Mouse (Mus musculus): ENCODE data around the gene F930015N05Rik. TPM values are rescaled to one million over a fixed set of nuclear protein-coding genes. Genes with fewer than 3 reads are reported as not detected.

Gene F930015N05Rik
- 0.95 and 1.8 TPM in 2 replicates for polyA plus RNA-seq (2014; fragmentation: Nextera tagmentation; extraction: Ambion mirVana)

DNA sequence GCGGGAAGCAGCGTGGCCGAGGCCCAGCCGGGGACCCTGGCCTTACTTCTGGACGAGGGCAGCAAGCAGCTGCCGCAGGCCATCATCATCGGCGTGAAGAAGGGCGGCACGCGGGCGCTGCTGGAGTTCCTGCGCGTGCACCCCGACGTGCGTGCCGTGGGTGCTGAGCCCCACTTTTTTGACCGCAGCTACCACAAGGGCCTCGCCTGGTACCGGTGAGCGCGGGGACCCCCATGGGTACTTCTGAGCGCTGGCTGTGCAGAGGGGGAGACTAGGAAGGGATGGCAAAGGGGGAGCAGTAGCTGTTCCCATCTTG, at the start of gene F930015N05Rik:
TSS of gene F930015N05Rik (minus strand) at position 242 of the 316 bp plus-strand sequence.
- peak within 1 kb of the TSS; percentile 84 for H3K27ac ChIP-seq (replicated peaks; ENCODE audit: low read depth, low read length)
- H3K9ac ChIP-seq (ENCODE audit: low read depth, low read length), result peak within 1 kb of the TSS; percentile 83
- H3K4me1 ChIP-seq (ENCODE audit: control insufficient read depth, insufficient read depth, low read length), result peaks cover 3% of the 10 kb centered on the region; the same call in 1 of the 2 replicates
- DNase-seq (ENCODE audit: low spot score) (no peak), ATAC-seq (ENCODE audit: low read depth) (no peak)
- no peaks in the 10 kb centered on the region for H3K36me3 ChIP-seq (ENCODE audit: control insufficient read depth, insufficient read depth, low read length)
- peak within 1 kb of the TSS; percentile 98 for H3K4me2 ChIP-seq (ENCODE audit: low read depth, low read length)
- peaks cover 12% of the 10 kb centered on the region; the same call in 1 of the 2 replicates for H3K27me3 ChIP-seq (replicated peaks; ENCODE audit: control insufficient read depth, insufficient read depth, low read length)
- no peaks in the 10 kb centered on the region for H3K9me3 ChIP-seq (ENCODE audit: control insufficient read depth, low read length)
- WGBS, result under 1% methylated on average over 22 of the region's 24 CpGs
- H3K4me3 ChIP-seq (ENCODE audit: low read depth, low read length), result peak within 1 kb of the TSS; percentile 68

DNA sequence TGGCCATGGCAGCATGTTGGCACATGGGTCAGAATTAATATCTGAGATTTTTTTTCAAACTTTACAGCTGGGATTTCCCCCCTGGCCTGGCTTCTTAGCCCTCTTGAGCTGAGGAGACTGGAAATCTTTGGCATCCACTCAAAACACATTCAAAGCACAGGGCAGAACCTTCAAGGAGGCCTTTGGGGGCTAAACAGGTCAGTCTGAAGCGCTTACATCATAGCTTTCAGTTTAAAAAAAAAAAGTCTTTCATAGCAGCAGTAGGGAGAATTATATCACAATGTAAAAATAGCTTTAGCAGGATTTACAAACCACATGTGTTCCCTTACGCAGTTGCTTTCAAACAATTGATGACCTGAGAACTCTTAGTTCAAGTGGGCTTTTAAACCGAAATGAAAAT, 45.0 kb upstream of the F930015N05Rik start:
- H3K36me3 ChIP-seq (ENCODE audit: control insufficient read depth, insufficient read depth, low read length), result no peaks in the 10 kb centered on the region
- no peaks in the 10 kb centered on the region for H3K27me3 ChIP-seq (replicated peaks; ENCODE audit: control insufficient read depth, insufficient read depth, low read length)
- H3K9ac ChIP-seq (ENCODE audit: low read depth, low read length), result no peak overlapping the region
- ATAC-seq (ENCODE audit: low read depth) (no peak), DNase-seq (ENCODE audit: low spot score) (peak; percentile 17)
- WGBS, result 70% methylated on average over 3 of the region's 3 CpGs
- no peak overlapping the region for H3K4me2 ChIP-seq (ENCODE audit: low read depth, low read length)
- peaks cover 3% of the 10 kb centered on the region; the same call in 1 of the 2 replicates for H3K4me1 ChIP-seq (ENCODE audit: control insufficient read depth, insufficient read depth, low read length)
- no peak overlapping the region for H3K4me3 ChIP-seq (ENCODE audit: low read depth, low read length)
- no peak overlapping the region for H3K27ac ChIP-seq (replicated peaks; ENCODE audit: low read depth, low read length)
- no peaks in the 10 kb centered on the region for H3K9me3 ChIP-seq (ENCODE audit: control insufficient read depth, low read length)

GRCm38 (mm10) chr11:64473679-64474078, 37.2 kb upstream of the F930015N05Rik start:
- Histone ChIP-seq H3K4me2 (ENCODE audit: low read depth, low read length) (no peak overlapping the region), H3K4me1 (ENCODE audit: control insufficient read depth, insufficient read depth, low read length) (no peaks in the 10 kb centered on the region), H3K36me3 (ENCODE audit: control insufficient read depth, insufficient read depth, low read length) (no peaks in the 10 kb centered on the region), H3K9me3 (ENCODE audit: control insufficient read depth, low read length) (no peaks in the 10 kb centered on the region), H3K9ac (ENCODE audit: low read depth, low read length) (no peak overlapping the region), H3K4me3 (ENCODE audit: low read depth, low read length) (no peak overlapping the region), H3K27me3 (replicated peaks; ENCODE audit: control insufficient read depth, insufficient read depth, low read length) (no peaks in the 10 kb centered on the region), H3K27ac (replicated peaks; ENCODE audit: low read depth, low read length) (no peak overlapping the region)
- DNase-seq (ENCODE audit: low spot score) (no peak), ATAC-seq (ENCODE audit: low read depth) (no peak)
- WGBS, result 52% methylated on average over 3 of the region's 3 CpGs

DNA sequence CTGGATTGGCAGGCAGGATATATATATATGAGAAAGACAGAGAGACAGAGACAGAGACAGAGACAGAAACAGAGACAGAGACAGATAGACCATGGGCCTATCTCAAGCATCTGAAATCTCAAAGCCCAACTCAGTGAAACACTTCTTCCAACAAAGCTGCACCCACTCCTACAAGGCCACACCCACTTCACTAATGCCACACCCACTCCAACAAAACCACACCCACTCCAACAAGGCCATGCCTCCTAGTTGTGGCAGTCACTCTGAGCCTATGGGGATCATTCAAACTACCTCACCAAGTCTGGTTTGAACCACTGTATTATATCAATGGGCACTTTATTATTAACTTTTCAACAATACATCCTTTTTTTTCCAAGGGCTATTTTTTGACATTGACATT, 34.2 kb upstream of the F930015N05Rik start:
- no peak for ATAC-seq (ENCODE audit: low read depth)

DNA sequence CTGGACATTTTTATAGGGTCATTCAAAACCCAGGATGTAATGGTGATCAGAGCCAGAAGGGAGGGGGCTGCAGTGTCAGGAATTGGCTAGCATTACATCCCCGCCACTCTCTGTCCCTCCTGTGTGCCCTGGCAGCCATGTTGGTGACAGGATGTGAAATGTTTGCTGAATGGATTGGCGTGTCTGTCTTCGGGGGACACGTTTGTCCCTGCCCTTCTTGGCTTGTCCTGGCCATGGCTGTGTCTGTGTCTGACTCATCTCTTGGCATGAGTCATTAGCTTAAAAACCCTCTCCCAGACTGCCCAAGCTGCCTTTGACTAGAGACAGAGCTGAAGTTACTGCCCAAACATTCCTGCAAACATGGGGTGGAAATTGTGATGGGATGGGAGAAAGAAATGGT, 32.3 kb upstream of the F930015N05Rik start:
- no peak overlapping the region for H3K4me3 ChIP-seq (ENCODE audit: low read depth, low read length)
- no peak overlapping the region for H3K4me2 ChIP-seq (ENCODE audit: low read depth, low read length)
- H3K9me3 ChIP-seq (ENCODE audit: control insufficient read depth, low read length), result no peaks in the 10 kb centered on the region
- H3K27me3 ChIP-seq (replicated peaks; ENCODE audit: control insufficient read depth, insufficient read depth, low read length), result no peaks in the 10 kb centered on the region
- no peaks in the 10 kb centered on the region for H3K36me3 ChIP-seq (ENCODE audit: control insufficient read depth, insufficient read depth, low read length)
- WGBS, result 71% methylated on average over 4 of the region's 4 CpGs
- no peak overlapping the region for H3K9ac ChIP-seq (ENCODE audit: low read depth, low read length)
- DNase-seq (ENCODE audit: low spot score), result no peak
- no peak for ATAC-seq (ENCODE audit: low read depth)
- no peaks in the 10 kb centered on the region for H3K4me1 ChIP-seq (ENCODE audit: control insufficient read depth, insufficient read depth, low read length)
- no peak overlapping the region for H3K27ac ChIP-seq (replicated peaks; ENCODE audit: low read depth, low read length)

More for the DNA sequence above, 34.2 kb upstream of the F930015N05Rik start:
- no peak overlapping the region for H3K4me2 ChIP-seq (ENCODE audit: low read depth, low read length)
- H3K27me3 ChIP-seq (replicated peaks; ENCODE audit: control insufficient read depth, insufficient read depth, low read length), result no peaks in the 10 kb centered on the region
- no peak overlapping the region for H3K4me3 ChIP-seq (ENCODE audit: low read depth, low read length)
- no peak overlapping the region for H3K27ac ChIP-seq (replicated peaks; ENCODE audit: low read depth, low read length)
- DNase-seq (ENCODE audit: low spot score), result no peak
- no peaks in the 10 kb centered on the region for H3K9me3 ChIP-seq (ENCODE audit: control insufficient read depth, low read length)
- no peaks in the 10 kb centered on the region for H3K36me3 ChIP-seq (ENCODE audit: control insufficient read depth, insufficient read depth, low read length)
- no peaks in the 10 kb centered on the region for H3K4me1 ChIP-seq (ENCODE audit: control insufficient read depth, insufficient read depth, low read length)
- no peak overlapping the region for H3K9ac ChIP-seq (ENCODE audit: low read depth, low read length)

DNA sequence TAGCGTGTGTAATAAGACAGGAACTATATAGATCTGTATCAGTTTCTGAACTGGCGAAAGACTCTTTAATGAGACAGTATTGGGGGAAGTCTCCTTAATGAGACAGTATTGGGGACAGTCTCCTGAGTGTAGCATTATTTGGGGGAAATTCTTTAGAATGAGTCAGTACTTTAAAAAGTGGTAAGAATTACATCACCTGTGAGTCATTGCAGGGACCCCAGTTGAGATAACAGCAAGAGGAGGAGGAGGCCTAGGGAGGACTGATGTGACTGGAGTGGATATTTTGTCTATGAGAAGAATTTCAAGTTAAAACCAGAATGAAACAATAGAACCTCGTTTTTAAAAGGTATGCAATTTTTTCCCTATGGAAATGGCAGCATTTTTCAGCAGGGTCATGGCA, 25.3 kb upstream of the F930015N05Rik start:
- ATAC-seq (ENCODE audit: low read depth), result no peak
- no peak for DNase-seq (ENCODE audit: low spot score)
- Histone ChIP-seq H3K4me2 (ENCODE audit: low read depth, low read length) (no peak overlapping the region), H3K36me3 (ENCODE audit: control insufficient read depth, insufficient read depth, low read length) (no peaks in the 10 kb centered on the region), H3K4me1 (ENCODE audit: control insufficient read depth, insufficient read depth, low read length) (no peaks in the 10 kb centered on the region), H3K9ac (ENCODE audit: low read depth, low read length) (no peak overlapping the region), H3K27me3 (replicated peaks; ENCODE audit: control insufficient read depth, insufficient read depth, low read length) (no peaks in the 10 kb centered on the region), H3K4me3 (ENCODE audit: low read depth, low read length) (no peak overlapping the region), H3K9me3 (ENCODE audit: control insufficient read depth, low read length) (no peaks in the 10 kb centered on the region), H3K27ac (replicated peaks; ENCODE audit: low read depth, low read length) (no peak overlapping the region)
- WGBS, result 77% methylated on average over 3 of the region's 3 CpGs

DNA sequence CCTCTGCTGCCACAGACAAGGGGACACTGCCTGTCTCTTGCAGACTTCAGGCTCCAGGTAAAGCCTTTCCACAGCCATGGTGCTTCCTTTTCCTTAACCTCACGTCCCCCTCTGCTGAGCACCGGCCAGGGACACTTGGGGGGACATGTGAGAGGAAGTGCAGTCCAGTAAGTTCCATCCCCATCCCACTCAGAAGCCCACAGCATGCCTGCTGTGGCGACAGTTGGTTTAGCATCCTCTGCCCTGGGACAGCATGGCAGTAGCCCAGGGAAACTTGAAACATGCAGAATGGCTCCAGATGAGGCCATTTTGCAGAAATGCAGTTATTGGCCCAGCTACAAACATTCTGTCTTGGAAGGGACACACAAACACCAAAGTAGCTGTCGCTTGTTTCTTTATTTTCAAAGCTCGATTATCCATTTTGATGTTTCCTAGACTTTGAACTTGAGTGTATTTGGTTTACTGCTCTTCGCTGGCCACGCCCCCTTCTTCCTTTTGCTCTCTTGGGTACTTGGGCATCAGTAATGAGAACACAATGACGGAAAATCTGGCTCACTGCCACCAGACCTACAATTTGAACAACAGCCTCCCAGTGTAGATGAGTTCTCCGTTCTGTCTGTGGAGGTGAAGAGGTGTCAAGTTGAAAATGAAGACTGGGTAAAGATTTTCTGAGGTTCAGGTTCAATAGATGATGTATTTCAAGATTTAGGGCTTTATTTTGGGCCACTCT, 12.3 kb upstream of the F930015N05Rik start:
- DNase-seq (ENCODE audit: low spot score), result peak; percentile 47
- 0 out of 2 replicates have a peak, but pooled peaks cover 4% of the 10 kb centered on the region for H3K4me1 ChIP-seq (ENCODE audit: control insufficient read depth, insufficient read depth, low read length)

DNA sequence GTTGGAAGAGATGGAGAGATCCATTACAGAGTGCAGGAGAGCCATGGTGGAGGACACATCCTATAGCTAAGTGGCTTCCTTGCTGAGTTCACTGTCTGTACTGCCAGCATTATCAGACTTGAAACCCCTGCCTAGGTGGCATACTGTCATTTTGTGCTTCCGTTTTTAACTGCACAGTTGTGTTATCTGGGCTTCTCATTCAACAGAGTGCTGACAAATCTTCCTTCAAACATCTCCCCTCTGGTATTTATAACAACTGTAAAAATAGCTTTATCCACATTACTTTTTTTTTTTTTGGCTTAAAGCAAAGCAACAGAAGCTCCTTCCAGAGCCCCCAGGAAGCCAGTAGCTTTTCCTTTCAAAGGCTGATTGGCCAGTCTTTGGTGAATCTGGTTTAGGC, 8.8 kb upstream of the F930015N05Rik start:
- Histone ChIP-seq H3K9me3 (ENCODE audit: control insufficient read depth, low read length) (no peaks in the 10 kb centered on the region), H3K36me3 (ENCODE audit: control insufficient read depth, insufficient read depth, low read length) (no peaks in the 10 kb centered on the region), H3K27me3 (replicated peaks; ENCODE audit: control insufficient read depth, insufficient read depth, low read length) (no peaks in the 10 kb centered on the region), H3K4me2 (ENCODE audit: low read depth, low read length) (no peak overlapping the region), H3K9ac (ENCODE audit: low read depth, low read length) (no peak overlapping the region), H3K4me3 (ENCODE audit: low read depth, low read length) (no peak overlapping the region), H3K4me1 (ENCODE audit: control insufficient read depth, insufficient read depth, low read length) (0 out of 2 replicates have a peak, but pooled peaks cover 4% of the 10 kb centered on the region), H3K27ac (replicated peaks; ENCODE audit: low read depth, low read length) (no peak overlapping the region)
- WGBS, result 84% methylated on average over 1 of the region's 1 CpGs
- ATAC-seq (ENCODE audit: low read depth) (no peak), DNase-seq (ENCODE audit: low spot score) (no peak)

More for the DNA sequence above, 12.3 kb upstream of the F930015N05Rik start:
- Histone ChIP-seq H3K36me3 (ENCODE audit: control insufficient read depth, insufficient read depth, low read length) (no peaks in the 10 kb centered on the region), H3K27me3 (replicated peaks; ENCODE audit: control insufficient read depth, insufficient read depth, low read length) (no peaks in the 10 kb centered on the region), H3K4me3 (ENCODE audit: low read depth, low read length) (no peak overlapping the region), H3K27ac (replicated peaks; ENCODE audit: low read depth, low read length) (no peak overlapping the region), H3K9me3 (ENCODE audit: control insufficient read depth, low read length) (no peaks in the 10 kb centered on the region), H3K9ac (ENCODE audit: low read depth, low read length) (no peak overlapping the region), H3K4me2 (ENCODE audit: low read depth, low read length) (no peak overlapping the region)
- 67% methylated on average over 9 of the region's 9 CpGs for WGBS
- no peak for ATAC-seq (ENCODE audit: low read depth)

DNA sequence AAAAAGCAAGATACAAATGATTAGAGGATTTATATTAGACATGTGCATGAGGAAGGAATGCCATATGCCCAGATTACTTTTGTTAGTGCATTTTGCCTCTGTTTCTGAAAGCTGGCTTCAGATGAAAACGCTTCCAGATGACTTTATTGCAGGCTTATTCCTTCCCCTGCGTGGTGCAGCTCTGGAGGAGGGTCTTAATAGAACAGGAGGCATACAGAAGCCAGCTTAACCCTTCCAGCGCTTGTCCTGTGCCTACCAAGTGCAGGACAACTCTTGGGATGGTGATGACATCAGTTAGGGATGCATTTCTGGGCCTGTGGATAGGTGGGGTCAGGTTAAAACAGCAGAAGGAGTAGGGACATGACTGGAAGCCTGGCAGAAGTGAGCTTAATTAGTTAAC, 6.2 kb upstream of the F930015N05Rik start:
- Histone ChIP-seq H3K4me3 (ENCODE audit: low read depth, low read length) (no peak overlapping the region), H3K4me1 (ENCODE audit: control insufficient read depth, insufficient read depth, low read length) (peaks cover 2% of the 10 kb centered on the region; the same call in 1 of the 2 replicates), H3K27me3 (replicated peaks; ENCODE audit: control insufficient read depth, insufficient read depth, low read length) (0 out of 2 replicates have a peak, but pooled peaks cover 2% of the 10 kb centered on the region), H3K9ac (ENCODE audit: low read depth, low read length) (no peak overlapping the region), H3K9me3 (ENCODE audit: control insufficient read depth, low read length) (no peaks in the 10 kb centered on the region), H3K36me3 (ENCODE audit: control insufficient read depth, insufficient read depth, low read length) (no peaks in the 10 kb centered on the region), H3K27ac (replicated peaks; ENCODE audit: low read depth, low read length) (no peak overlapping the region), H3K4me2 (ENCODE audit: low read depth, low read length) (no peak overlapping the region)
- 34% methylated on average over 3 of the region's 3 CpGs for WGBS
- DNase-seq (ENCODE audit: low spot score), result peak; percentile 27
- ATAC-seq (ENCODE audit: low read depth), result no peak

Measured in embryonic facial prominence, embryonic 14.5 days (tissue).